Mouse (Mus musculus) hindbrain, postnatal 0 days (tissue): ENCODE data around the gene Slc25a19. TPM values are rescaled to one million over a fixed set of nuclear protein-coding genes. Genes with fewer than 3 reads are reported as not detected.
A peak's percentile ranks its signal among the peaks of the same experiment; 100 is the strongest.

Experiments
- ATAC-seq: fragments of 200-750 bp; cut with Nextera tagmentation; 2 replicates; pipeline ENCODE4 v1.8.0; 2017; ENCODE audit warnings: mild to moderate bottlenecking, moderate TSS enrichment, moderate library complexity
- DNase-seq: peaks from one replicate; pipeline ENCODE4 v3.0.0-alpha.2; 2015; ENCODE audit warnings: low spot score
- H3K27ac ChIP-seq: fragments of 300-500 bp; sonication (generic); 2 replicates; pipeline ENCODE4 v1.5.1; 2014; ENCODE audit warnings: mild to moderate bottlenecking
- H3K27me3 ChIP-seq: fragments of 300-500 bp; sonication (generic); 2 replicates; pipeline ENCODE4 v1.6.1; 2014; ENCODE audit warnings: low read length, mixed read lengths; ENCODE audit not compliant: insufficient read depth
- H3K36me3 ChIP-seq: fragments of 300-500 bp; sonication (generic); 2 replicates; pipeline ENCODE4 v1.6.1; 2014; ENCODE audit warnings: low read length, mixed read lengths; ENCODE audit not compliant: insufficient read depth
- H3K4me1 ChIP-seq: fragments of 300-500 bp; sonication (generic); 2 replicates; pipeline ENCODE4 v1.6.1; 2014; ENCODE audit warnings: antibody characterized with exemption, low read length, mixed read lengths; ENCODE audit not compliant: insufficient read depth
- H3K4me2 ChIP-seq: fragments of 300-500 bp; sonication (generic); 2 replicates; pipeline ENCODE4 v1.6.1; 2014; ENCODE audit warnings: low read depth, mild to moderate bottlenecking, low read length, moderate library complexity, mixed read lengths
- H3K4me3 ChIP-seq: fragments of 300-500 bp; sonication (generic); 2 replicates; pipeline ENCODE4 v1.5.1; 2014; ENCODE audit warnings: low read length
- H3K9ac ChIP-seq: fragments of 300-500 bp; sonication (generic); replicated peaks from 2 replicates; pipeline ENCODE4 v1.6.1; 2014; ENCODE audit warnings: mild to moderate bottlenecking, low read length, moderate library complexity, mixed read lengths
- H3K9me3 ChIP-seq: fragments of 300-500 bp; sonication (generic); 2 replicates; pipeline ENCODE4 v1.6.1; 2016; ENCODE audit warnings: low read length, mixed read lengths
- CTCF ChIP-seq: IDR thresholded peaks from 2 replicates; pipeline ENCODE4 v1.5.1; 2016; ENCODE audit warnings: antibody characterized with exemption, control low read depth, low read depth
- WGBS: fragments of 180-500 bp; shearing (Covaris S2); extraction: QIAGEN DNeasy Blood & Tissue Kit; methylation state at CpG from one replicate; pipeline ENCODE4 v1.1.7; 2014; 5-methylcytosine and 5-hydroxymethylcytosine counted together
- polyA plus RNA-seq: library from polyadenylated mRNA; unstranded; fragments of >200 nt; fragmentation: Nextera tagmentation; extraction: Ambion mirVana; gene quantifications from 2 replicates; pipeline ENCODE4 v1.2.1, GENCODE M21; 2015
- total RNA-seq: library from RNA; depleted of rRNA; stranded (reverse); fragments of >200 nt; gene quantifications from 2 replicates; pipeline ENCODE4 v1.2.3, GENCODE M21; 2014

Slc25a19 gene
- total and polyA plus RNA-seq, 2 experiments from 2014 or later, result 29.5 to 41.8 TPM

DNA sequence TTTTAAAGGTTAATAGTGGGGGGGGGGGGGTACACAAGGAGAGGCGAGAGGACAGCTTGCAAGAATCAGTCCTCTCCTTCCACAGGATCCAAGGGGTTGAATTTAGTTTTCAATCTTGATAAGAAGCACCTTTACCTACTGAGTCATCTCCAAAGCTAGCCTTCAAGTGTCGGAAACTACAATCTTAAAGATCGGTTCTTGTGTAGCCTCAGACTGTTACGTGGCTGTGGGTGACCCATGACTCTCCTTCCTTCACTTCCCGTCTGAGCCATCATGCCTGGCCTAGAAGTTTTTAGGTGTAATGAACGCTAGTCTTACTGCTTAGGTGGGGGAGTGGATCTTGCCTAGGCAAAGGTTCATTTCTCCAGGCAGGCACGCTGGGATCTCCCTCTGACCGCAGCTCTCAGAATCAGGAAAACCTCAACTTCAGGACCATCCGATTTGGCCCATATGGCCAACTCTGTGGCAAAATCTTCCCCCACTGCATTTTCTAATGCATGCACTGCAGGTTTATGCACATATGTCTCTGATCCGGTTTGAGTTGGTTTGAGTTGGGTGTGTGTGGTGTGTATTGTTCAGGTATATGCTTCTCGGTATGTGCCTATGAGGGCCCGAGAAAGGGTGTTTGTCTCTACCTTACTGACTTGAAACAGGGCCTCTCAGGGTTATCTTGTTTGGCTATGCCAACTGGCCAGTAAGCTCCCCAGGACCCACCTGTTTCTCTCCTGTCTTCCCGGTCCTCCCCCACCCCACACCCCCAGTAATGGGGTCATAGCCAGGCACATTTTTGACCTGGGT lies 1.8 kb upstream of the Slc25a19 start:
- WGBS, result 87% methylated on average over 13 of the region's 13 CpGs
- H3K4me3 ChIP-seq, result no peak overlapping the region
- no peak for TF ChIP-seq CTCF
- no peaks in the 10 kb centered on the region for H3K27me3 ChIP-seq
- no peak overlapping the region for H3K9ac ChIP-seq
- H3K9me3 ChIP-seq, result no peaks in the 10 kb centered on the region
- H3K4me1 ChIP-seq, result peaks cover 7% of the 10 kb centered on the region; the same call in 1 of the 2 replicates
- no peak for DNase-seq
- no peak for ATAC-seq
- no peak overlapping the region for H3K27ac ChIP-seq
- H3K4me2 ChIP-seq, result no peak overlapping the region
- H3K36me3 ChIP-seq, result no peaks in the 10 kb centered on the region

DNA sequence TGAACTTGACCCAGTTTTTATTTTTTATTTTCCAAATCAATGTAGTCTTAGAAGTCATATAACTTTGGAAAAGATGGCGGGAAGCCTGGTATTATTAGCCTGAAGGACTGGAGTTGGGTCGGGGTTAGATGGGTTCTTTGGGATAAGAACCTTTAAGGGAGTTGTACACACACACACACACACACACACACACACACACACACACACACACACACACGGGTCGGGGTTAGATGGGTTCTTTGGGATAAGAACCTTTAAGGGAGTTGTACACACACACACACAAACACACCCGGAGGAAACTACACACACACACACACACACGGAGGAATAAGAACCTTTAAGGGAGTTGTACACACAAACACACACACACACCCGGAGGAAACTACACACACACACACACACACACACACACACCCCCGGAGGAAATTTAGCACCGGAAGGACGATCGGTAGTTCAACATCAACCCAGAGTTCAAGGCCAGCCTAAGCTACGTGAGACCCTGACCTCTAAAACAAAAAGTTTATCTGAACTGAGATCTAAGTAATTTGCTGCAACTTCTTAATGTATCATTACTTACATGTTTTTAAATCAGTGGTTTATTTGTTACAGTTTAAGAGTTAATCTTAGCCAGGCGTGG lies 488 bp upstream of the Slc25a19 start:
- peaks cover 7% of the 10 kb centered on the region; the same call in 1 of the 2 replicates for H3K4me1 ChIP-seq
- WGBS, result 58% methylated on average over 13 of the region's 13 CpGs
- no peaks in the 10 kb centered on the region for H3K36me3 ChIP-seq
- no peaks in the 10 kb centered on the region for H3K9me3 ChIP-seq
- H3K4me2 ChIP-seq, result peak overlapping the region; percentile 72
- no peak overlapping the region for H3K27ac ChIP-seq
- no peak for TF ChIP-seq CTCF
- H3K27me3 ChIP-seq, result no peaks in the 10 kb centered on the region
- H3K9ac ChIP-seq, result no peak overlapping the region
- no peak for DNase-seq
- peak; percentile 33 for ATAC-seq
- peak overlapping the region; percentile 56 for H3K4me3 ChIP-seq

DNA sequence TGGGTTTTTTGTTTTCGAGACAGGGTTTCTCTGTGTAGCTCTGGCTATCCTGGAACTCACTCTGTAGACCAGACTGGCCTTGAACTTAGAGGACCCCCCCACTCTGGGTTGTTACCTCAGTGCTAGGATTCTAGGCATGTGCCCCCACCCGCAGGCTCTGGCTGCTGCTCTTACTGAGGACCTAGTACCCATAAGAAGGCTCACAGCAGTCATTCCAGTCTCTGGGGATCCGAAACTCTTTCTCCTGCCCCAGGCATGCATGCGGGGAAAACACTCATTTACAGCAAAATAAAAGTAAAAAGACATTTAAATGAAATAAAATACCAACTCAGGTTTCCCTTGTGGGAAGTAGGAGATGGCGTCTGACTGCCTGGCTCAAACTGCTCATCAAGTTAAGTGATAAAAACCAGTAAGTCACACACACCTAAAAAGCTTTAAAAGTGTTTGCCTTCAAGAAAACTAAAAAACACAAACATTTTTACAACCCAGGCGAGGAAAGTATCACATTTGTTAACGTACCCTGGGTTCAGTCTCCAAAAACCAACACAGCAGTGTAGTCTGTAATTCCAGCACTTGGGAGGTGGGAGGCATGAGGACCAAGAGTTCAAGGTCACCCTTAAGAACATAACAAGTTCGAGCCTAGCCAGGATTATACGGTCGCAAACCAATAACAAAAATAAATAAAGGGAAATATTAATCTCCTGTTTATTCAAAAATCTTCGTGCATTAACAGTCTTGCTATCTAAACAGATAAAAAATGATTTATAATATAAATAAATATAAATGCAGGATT lies 1.1 kb downstream of the Slc25a19 start:
- Histone ChIP-seq H3K4me2 (peak overlapping the region; percentile 72), H3K4me3 (peak overlapping the region; percentile 56), H3K36me3 (0 out of 2 replicates have a peak, but pooled peaks cover 11% of the 10 kb centered on the region), H3K9me3 (no peaks in the 10 kb centered on the region), H3K9ac (peak overlapping the region; percentile 56), H3K27ac (peak overlapping the region; percentile 51; the same call in 1 of the 2 replicates), H3K4me1 (peaks cover 7% of the 10 kb centered on the region; the same call in 1 of the 2 replicates), H3K27me3 (no peaks in the 10 kb centered on the region)
- no peak for TF ChIP-seq CTCF
- WGBS, result 52% methylated on average over 11 of the region's 11 CpGs
- DNase-seq, result no peak
- no peak for ATAC-seq

DNA sequence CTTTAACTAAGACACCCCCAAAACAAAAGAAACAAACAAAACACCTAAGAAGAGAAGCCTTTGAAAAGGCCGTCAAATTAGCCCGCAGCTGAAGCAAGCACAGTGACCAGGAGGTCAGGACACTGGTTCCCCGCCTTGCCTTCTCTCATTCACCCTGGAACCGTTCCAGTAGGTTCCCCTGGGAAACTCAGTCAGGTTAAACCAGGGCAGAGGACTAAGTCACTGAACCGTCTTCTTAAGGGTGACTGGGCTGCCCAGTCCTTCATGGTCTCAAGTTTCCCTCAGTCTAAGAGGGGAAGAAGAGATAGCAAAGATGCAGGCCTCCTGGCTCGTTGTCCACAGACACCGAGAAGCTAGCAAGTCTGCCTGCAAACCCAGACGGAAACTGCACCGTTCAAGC lies 2.2 kb downstream of the Slc25a19 start:
- WGBS, result 76% methylated on average over 9 of the region's 9 CpGs
- Histone ChIP-seq H3K9ac (no peak overlapping the region), H3K27ac (no peak overlapping the region), H3K4me3 (no peak overlapping the region), H3K4me2 (no peak overlapping the region), H3K4me1 (peaks cover 7% of the 10 kb centered on the region; the same call in 1 of the 2 replicates), H3K36me3 (peaks cover 18% of the 10 kb centered on the region), H3K27me3 (no peaks in the 10 kb centered on the region), H3K9me3 (no peaks in the 10 kb centered on the region)
- no peak for TF ChIP-seq CTCF
- ATAC-seq (no peak), DNase-seq (no peak)

DNA sequence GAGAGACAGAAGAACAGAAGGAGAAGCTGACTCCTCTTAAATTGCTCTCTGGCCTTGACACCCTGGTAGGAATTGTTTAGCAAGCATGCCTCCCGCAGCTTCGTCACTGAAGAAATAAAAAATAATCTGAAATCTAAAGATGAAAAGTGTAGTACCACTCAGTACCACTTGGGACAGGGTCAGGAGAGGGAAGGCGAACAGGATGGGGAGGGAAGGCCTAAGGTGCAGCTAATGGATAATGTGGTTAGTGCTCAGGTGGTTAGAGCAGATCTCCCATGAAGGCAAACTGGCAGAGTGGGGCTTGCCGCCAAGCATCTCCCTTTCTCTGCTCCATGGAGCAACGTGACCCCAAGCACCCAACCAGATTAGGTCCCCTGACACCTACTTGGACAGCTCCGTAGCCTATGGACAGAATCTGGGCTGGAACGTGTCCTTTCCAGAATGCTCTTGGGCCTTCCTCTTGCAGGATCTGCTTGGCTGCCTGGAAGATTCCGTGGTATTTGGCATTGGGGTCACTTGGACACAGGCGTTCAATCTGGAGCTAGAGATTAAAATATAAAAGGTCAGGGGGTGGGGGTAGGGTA lies 4.5 kb downstream of the Slc25a19 start:
- Histone ChIP-seq H3K4me2 (no peak overlapping the region), H3K4me3 (no peak overlapping the region), H3K9ac (no peak overlapping the region), H3K27ac (no peak overlapping the region), H3K4me1 (peaks cover 7% of the 10 kb centered on the region; the same call in 1 of the 2 replicates), H3K9me3 (no peaks in the 10 kb centered on the region), H3K36me3 (peaks cover 36% of the 10 kb centered on the region), H3K27me3 (no peaks in the 10 kb centered on the region)
- no peak for DNase-seq
- TF ChIP-seq CTCF, result peak; percentile 71
- WGBS, result 73% methylated on average over 9 of the region's 9 CpGs
- no peak for ATAC-seq

DNA sequence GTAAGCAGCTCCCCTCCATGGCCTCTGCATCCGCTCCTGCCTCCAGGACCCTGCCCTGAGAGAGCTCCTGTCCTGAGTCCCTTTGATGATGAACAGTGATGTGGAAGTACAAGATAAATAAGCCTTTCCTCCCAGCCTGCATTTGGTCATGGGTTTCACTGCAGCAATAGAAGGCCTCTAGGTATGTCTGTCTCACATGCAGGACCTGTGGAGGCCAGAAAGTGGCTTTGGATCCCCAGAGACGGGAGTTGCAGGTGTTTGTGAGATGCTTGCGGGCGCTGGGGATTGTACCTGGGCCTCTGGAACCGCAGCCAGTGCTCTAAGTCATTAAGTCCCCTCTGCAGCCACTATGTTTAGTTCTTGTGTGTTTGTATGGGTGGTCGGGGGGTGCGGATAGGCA lies 8.1 kb downstream of the Slc25a19 start:
- Histone ChIP-seq H3K9me3 (no peaks in the 10 kb centered on the region), H3K4me3 (no peak overlapping the region), H3K27me3 (no peaks in the 10 kb centered on the region), H3K4me1 (no peaks in the 10 kb centered on the region), H3K27ac (no peak overlapping the region), H3K36me3 (peaks cover 41% of the 10 kb centered on the region), H3K4me2 (no peak overlapping the region), H3K9ac (no peak overlapping the region)
- 98% methylated on average over 7 of the region's 7 CpGs for WGBS
- no peak for DNase-seq
- no peak for ATAC-seq
- no peak for TF ChIP-seq CTCF
